Mouse (Mus musculus) right cerebral cortex, postnatal 4 days (tissue): ENCODE measurements at regions not wholly inside any gene's neighbourhood (a gene's known extent, or its start where the extent isn't known, plus 50 kb on each side); places are given as distances from the start of the nearest gene placed in this dataset.

Source experiments
- DNase-seq: peaks from one replicate; pipeline ENCODE4 v3.0.0-alpha.2; 2022

- no peak for DNase-seq
These were observed 229.4 kb downstream of the Lnpk start for GRCm38 (mm10) chr2:74349809-74350208.

GRCm38 (mm10) chr2:74306301-74306700, 272.9 kb downstream of the Lnpk start:
- no peak for DNase-seq

GRCm38 (mm10) chr2:74300885-74301451, 278.3 kb downstream of the Lnpk start:
- DNase-seq: no peak

- peak; percentile 71 for DNase-seq
These were observed 278.9 kb downstream of the Lnpk start for GRCm38 (mm10) chr2:74300366-74300791.

- no peak for DNase-seq
These were observed 286.6 kb downstream of the Lnpk start for GRCm38 (mm10) chr2:74292641-74293040.

- no peak for DNase-seq
These were observed 287.5 kb downstream of the Lnpk start for GRCm38 (mm10) chr2:74291416-74292396.

GRCm38 (mm10) chr2:74285624-74286023, 293.6 kb downstream of the Lnpk start:
- DNase-seq: no peak

GRCm38 (mm10) chr2:74264963-74265362, 314.3 kb downstream of the Lnpk start:
- DNase-seq: no peak

GRCm38 (mm10) chr2:74257034-74257781, 322.0 kb downstream of the Lnpk start:
- no peak for DNase-seq

GRCm38 (mm10) chr2:74247521-74247920, 331.7 kb downstream of the Lnpk start:
- DNase-seq: no peak

- no peak for DNase-seq
These were observed 332.6 kb downstream of the Lnpk start for GRCm38 (mm10) chr2:74246631-74247030.

GRCm38 (mm10) chr2:74244203-74244602, 333.1 kb upstream of the Atp5g3 start:
- no peak for DNase-seq

- DNase-seq: no peak
These were observed 332.7 kb upstream of the Atp5g3 start for GRCm38 (mm10) chr2:74243801-74244200.

- DNase-seq: no peak
These were observed 328.5 kb upstream of the Atp5g3 start for GRCm38 (mm10) chr2:74239586-74239985.

GRCm38 (mm10) chr2:74217437-74217836, 306.3 kb upstream of the Atp5g3 start:
- DNase-seq: no peak

- DNase-seq: no peak
These were observed 299.1 kb upstream of the Atp5g3 start for GRCm38 (mm10) chr2:74210210-74210609.

- no peak for DNase-seq
These were observed 298.3 kb upstream of the Atp5g3 start for GRCm38 (mm10) chr2:74209421-74209917.

- no peak for DNase-seq
These were observed 296.3 kb upstream of the Atp5g3 start for GRCm38 (mm10) chr2:74207440-74207839.

- DNase-seq: no peak
These were observed 291.6 kb upstream of the Atp5g3 start for GRCm38 (mm10) chr2:74202776-74203175.

GRCm38 (mm10) chr2:74201608-74202323, 290.6 kb upstream of the Atp5g3 start:
- no peak for DNase-seq

GRCm38 (mm10) chr2:74199550-74199949, 288.4 kb upstream of the Atp5g3 start:
- no peak for DNase-seq

GRCm38 (mm10) chr2:74187963-74188790, 277.1 kb upstream of the Atp5g3 start:
- no peak for DNase-seq
